Mouse (Mus musculus) 416B (cell line): Measurements from ENCODE around the gene Zfp69.

ENCODE experiments used
- DNase-seq: peaks from one replicate; pipeline ENCODE4 v3.0.0; 2011; ENCODE audit warnings: low read depth

The Zfp69 gene

DNA sequence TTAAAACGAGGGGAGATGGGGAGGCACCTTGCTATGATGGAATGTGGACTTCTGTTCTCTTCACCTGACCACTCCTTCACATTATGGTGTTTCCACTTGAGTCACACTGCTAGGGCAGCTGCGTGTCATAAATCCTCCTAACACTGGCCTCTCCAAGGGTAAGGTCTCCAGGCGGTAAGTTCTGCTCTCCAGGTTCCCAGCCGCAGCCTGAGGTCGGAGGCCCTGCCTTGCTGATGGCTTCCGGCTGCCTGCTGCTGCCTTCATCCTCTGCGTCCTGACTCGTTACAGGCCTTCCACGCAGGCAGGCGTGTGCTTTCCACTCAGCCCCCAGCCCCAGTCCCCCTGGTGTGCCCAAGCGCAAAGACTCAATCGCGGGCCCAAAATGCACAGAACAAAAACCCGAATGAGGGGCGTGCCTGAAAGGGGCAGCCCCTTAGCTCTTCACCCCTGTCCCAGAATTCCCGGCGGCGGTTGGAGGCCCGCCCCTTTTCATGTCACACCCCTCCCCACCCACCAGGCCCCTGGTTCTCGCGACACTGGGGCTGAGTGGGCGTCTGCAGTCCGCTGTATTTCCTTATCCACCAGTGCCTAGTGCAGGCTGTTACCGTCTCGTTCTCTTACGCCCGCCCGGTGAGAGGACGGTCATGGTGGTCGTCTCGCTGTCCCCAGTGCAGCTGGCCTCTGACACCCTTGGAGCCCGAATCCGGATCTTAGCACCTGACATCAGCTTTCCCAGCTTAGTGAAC, 26.8 kb downstream of the Zfp69 start, which contains the start of gene Exo5:
Exo5 (minus strand) TSS at position 464 of the 746 bp plus-strand sequence.
- DNase-seq = peak; percentile 96

DNA sequence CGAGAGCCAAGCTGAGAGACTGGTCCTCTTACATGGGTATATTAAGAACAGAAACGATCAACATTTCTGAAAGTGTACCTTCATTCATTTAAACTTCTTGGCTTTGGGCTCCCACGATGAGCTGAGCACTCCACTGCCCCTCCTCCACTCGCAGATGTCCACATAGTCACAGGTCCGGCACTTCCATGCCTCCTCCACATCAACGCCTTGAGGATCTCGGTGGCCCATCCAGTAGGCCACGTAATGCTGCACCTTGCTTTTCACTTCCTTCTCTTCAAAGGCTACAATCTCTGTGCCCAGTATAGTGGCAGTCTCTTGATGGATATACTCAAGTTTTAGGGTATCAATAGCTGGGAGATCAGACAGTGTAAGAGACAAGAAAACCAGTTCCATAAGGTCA, 30.0 kb downstream of the Zfp69 start:
- DNase-seq = no peak

DNA sequence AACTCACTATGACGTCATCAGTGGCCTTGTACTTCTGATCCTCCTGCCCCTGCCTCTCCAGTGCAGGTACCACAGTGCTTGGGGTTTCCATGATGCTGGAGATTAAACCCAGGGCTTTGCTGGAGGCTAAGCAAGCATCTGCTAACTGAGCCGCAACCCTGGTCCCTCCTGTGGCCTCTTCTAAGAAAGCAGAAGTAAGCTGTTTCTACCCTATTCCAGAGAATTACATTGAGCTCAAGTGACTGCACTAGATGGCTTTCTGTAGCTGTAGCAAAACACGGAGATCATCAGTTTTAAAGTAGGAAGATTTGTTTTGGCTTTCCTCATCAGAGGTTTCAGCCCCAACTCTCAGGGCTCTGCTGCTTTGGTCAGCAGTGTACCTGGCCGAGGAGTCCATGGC, 37.0 kb downstream of the Zfp69 start:
- DNase-seq = peak; percentile 37

DNA sequence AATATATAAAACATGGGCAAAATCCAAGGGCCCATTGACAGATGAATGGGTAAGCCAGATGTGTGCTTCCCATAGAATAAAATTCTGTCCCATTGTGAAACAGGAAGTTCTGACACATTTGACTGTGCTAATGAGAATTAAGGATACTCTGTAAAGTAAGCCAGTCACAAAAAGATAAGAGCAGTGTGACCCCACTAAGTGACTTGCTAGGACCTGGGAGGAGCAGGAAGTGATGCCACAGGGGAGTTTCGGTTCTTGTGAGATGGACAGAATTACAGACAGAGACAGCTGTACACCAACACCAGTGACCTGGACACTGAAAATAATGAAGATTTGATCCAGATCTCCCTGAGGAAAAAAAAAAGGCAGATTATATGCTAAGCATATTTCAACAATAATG, 37.6 kb downstream of the Zfp69 start:
- peak; percentile 64 for DNase-seq

DNA sequence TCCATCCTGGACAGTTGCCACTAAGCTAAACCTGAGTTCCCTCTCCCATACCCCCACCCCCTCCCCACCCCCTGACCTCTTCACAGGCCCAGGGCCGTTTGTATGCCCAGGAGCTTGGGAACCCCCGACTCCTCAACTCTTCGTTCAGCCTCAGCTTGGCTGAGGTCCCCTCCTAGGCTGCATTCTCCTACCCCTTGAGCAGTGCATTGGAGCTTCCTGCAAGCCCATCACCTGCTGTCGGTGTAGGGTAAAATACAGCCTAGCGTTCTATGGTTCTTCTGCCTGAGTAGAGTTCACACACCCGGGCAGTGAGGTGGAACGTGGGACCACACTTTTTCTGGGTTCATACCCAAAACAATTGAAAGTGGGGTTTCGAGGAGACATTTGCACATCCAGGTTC, 38.1 kb downstream of the Zfp69 start:
- no peak for DNase-seq

DNA sequence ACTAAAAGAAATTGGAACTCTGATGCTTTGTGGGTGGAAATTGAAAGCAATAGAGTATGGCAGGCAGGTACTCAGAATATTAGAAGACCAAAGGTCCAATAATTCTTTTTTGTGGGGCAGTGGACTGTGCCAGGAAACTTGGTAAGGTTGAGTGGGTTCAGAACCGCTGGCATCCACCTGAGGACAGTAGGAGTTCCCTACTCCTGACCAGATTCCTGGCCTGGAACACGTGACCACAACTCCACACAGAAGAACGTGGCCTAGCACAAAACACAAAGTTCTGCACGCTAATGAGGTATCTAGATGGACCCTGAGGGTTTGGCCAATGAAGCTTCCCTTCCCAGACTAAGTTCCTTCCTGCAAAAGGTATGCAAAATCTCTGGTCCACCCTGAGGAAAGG, 38.6 kb downstream of the Zfp69 start:
- no peak for DNase-seq

DNA sequence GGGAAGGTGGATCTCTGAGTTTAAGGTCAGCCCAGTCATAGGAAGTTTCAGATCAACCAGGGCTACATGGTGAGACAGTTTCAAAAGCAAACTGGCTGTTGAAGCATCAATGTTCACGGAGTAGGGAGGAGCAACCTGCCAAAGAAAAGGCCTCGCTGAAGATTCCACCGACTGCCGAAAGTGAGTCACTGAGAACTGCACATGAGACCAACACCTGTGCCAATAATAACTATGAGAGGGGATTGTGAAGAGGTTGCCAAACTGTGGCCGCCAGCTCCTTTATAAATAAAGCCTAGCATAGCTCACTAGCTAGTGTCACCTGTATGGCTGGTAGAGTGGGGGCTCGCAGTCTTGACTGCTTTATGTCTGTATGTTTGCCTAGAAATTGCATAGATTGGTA, 40.4 kb downstream of the Zfp69 start:
- no peak for DNase-seq

DNA sequence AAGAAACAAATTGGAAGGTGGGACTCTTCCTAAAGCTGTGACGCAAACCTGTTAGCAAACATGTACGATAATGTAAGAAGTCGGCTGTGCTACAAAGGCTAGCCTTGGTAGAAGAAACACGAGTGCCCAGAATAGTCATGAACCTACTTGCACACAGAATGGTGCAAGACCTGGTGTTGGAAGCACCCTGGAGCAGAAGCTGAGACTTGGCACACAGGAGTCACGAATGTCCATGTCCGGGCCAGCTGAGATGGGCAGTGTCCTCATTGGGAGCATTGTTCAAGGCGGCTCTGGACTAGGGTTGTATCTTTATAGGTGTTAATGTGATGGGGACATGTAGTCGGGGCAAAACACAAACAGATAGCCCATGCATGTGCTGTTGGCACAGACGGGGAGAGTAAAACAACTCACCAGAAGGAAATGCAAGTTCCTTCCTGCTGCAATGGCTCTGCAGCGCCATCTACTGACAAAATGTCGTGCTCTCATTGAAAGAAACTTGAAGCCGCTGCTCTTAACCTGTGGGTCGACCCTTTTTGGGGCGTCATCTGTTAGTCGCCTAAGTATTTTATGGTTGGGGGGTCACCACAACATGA, 41.8 kb downstream of the Zfp69 start:
- DNase-seq = peak; percentile 84

DNA sequence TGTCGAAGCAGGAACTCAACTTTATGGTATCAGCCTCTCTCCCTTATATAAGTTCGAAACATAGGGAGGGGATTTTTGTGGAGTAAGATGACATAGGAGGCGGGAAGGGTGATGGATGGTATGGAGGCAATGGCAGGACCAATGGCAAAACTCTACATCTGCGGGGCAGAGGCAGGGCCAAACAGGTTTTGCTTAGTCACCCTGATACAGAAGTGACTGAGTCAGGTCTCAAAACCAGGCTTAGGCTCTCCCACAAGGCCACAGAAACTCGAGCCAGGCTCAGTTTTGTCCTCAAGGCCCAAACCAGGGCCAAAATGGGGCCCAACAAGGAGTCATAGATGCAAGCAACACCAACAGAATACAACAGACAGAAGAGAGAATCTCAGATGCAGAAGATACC, 45.9 kb downstream of the Zfp69 start:
- DNase-seq = peak; percentile 26

DNA sequence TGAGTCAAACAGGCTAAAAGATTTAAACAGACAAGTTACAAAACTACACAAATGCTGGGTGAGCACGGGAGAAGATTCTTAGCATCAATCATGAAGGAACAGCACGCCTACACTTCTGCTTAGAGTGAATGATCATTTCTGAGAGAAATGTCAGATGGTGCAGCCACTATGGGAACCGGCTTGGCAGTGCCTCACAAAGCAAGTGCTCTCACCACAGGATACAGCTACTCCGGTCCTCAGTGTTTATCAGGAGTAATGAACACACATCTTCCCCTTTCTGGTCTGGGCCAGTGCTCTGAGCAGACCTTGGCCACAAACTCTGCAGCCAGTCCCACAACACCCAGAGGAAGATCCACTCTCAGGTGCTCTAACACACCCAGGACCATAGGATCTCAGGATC, 47.0 kb downstream of the Zfp69 start:
- DNase-seq = peak; percentile 24

DNA sequence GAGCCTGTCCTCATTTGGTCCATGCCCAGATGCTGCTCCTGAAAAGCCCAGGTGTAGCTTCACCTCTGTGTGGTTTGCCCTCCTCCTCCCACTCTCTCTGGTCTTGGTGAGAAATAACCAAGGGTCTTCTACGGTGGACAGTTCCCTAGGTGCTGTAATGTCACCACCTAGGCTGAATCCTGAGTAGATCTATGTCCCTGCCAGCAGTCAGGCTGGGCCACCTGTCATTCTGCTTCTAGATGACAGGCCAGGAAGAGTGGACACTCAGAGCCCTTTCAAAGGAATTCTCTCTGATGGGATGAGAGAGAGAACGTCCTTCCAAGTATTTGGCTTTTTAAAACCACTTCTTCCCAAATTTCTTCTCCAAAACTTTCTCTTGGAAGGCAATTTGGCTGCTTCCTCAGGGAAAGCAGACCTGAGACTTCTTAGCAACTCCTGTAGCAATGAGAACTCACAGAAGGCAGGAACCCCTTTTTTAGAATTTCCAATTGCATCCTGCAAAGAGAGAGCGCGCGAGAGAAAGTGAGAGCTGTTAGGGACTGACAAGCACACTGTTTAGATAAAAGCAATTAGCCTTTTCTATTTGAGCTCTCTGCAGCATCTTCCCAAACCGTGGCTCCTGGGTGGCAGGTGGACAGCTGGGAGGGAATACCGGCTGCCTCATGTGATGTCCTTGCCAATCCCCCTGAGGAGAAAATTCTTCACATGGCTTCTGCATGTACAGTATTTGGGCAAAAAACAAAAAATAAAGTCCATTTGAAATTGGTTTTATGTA, 55.5 kb downstream of the Zfp69 start:
- DNase-seq = no peak

DNA sequence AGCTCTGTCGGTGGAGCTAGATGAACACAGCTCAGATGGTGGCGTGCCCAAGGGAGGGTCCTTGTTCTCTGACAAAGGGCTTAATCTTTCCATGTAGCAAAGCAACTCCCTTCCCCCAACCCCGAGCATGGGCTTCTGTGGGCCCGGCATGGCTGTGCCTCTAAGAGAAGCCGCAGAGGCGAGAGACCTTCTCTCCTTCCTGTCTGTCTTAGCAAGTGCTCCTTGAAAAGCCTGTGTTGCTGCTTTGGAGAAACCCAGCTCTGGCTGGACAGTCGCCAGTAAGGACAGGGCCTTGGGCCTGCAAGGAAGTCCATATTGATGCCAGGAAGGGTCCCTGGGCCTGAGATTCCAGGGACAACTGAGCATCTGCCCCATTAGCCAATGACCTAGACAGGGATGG, 56.3 kb downstream of the Zfp69 start:
- DNase-seq = no peak

DNA sequence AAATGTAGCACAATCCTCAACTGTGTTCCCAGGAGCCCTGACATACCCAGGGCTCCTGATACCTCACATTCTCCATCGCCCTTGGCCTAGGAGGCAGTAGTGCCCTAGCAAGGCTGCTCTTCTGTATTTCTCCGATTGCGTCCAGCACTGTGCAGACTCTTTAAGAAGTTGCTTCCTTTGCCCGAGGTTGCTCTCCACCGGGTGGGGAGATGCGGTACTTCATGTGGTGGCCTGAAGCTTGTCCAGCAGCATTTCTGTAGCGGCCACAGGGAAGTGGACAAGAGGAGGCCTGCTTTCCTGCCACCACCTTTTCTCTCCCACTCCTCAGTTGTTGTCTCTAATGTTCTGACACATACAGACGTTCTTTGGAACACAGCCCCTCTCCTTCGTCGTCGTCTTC, 56.9 kb downstream of the Zfp69 start:
- no peak for DNase-seq

DNA sequence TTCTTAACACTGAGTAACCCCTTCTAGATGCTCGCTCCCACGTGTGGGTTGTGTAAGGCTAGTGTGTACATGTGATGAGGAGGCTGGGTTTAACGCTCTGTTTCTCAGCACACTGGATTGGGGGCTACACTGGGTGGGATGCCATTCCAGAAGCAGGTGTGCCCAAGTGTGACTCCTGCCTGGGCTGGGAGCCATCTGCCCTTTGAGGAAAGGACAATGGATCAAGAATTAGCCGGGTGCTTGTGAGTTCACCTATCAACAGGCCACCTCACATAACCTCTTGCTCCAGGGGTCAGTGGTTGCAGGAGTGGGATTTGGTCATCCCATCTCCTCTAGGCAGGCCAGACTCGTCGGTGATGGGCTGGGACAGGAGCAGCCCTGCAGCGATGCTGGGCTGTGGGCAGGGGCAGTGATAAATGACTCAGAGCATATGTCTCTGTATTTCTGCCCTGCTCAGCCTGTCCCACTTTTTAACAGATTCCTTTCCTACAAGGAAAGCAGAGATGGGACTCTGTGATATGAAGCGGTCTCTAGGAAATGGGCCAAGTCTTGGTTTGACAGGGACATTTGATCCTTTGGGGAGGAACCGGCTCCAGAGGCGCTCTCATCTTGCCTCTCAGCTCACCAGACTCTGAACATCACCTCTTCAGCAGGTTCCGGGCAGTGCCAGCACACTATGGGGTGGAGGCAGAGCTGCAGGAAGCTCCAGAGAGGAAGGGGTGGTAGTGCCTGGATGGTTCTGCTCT, 57.7 kb downstream of the Zfp69 start:
- no peak for DNase-seq

DNA sequence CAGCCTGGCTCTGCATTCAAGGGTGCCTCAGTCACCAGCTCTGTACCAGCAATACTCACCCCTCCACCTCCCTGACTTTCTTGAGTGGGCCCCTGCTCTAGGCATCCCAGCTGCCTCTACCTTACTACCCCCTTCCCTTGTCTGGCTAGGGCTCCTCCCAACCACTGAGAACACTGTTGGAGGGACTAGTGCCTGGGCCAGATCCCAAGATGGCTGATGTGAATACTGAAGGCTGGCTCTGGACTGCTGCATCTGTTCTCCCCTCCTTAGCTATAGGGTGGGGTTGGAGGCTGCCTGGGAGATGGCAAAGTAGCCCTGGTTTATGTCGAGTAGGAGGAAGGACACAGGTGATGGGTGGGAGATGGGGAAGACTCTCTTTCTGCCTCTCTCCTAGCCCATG, 59.0 kb downstream of the Zfp69 start:
- no peak for DNase-seq

DNA sequence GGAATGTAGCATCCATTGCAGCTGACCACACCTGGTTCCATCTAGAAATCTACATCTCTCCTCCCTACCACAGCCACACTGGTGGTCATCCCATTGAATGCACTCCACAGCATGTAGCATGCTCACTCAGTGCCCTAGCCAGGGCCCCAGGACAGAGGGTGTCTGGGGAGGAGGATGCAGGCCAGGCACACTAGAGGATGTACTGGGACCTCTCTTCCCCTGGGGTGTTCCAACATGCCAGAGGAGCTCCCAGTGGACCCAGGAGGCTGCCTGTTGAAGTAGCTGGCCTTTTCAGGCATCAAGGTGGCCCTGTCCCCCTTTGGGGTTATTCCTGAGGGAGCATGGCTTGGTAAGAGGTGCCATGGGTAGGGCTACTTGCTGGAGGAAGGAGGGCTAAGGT, 59.5 kb downstream of the Zfp69 start:
- DNase-seq = no peak

DNA sequence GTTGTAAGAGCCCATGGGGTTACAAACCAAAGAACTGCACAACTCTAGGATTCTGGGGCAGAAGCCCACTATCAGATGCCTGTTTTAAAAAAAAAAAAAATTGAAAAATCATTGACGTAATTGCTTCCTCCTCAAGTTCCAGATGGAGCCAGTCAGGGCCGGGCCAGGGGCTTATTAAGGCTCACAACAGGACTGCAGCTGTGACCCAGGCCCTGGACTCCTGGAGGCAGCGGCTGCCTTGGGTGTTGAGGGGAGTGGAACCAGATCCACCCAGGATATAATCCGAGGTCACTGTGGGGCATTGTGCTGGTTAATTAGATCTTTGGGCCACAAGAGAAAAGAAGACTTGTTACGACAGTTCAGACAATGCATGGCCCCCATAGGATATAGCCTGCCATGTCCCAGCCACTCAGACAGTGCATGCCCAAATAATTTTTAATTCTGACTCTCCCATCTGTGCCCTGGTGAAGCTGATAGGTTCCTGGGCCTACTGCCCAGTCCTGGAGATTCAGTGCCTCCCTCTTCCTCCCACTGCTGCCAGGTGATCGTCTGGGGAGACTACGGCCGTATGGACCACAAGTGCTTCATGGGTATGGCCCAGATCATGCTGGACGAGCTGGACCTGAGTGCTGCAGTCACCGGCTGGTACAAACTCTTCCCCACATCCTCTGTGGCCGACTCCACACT, 60.6 kb downstream of the Zfp69 start:
- DNase-seq = no peak

DNA sequence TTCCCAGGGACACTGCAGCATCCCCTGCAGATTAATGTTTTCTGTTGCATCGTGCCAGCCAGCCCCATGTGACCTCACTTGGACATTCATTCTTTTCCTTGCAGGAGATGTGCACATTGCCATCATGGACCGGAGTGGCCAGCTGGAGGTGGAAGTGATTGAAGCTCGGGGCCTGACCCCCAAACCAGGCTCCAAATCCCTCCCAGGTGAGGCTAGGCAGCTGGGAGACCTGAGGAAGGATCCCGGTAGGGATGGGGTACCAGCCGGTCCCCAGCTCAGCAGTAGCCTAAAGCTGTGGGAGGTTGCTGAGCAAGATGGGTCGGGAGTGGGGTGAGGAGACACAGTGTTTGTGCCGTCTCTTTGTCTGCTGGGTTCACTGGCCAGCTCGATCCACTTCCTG, 62.6 kb downstream of the Zfp69 start:
- DNase-seq = no peak

DNA sequence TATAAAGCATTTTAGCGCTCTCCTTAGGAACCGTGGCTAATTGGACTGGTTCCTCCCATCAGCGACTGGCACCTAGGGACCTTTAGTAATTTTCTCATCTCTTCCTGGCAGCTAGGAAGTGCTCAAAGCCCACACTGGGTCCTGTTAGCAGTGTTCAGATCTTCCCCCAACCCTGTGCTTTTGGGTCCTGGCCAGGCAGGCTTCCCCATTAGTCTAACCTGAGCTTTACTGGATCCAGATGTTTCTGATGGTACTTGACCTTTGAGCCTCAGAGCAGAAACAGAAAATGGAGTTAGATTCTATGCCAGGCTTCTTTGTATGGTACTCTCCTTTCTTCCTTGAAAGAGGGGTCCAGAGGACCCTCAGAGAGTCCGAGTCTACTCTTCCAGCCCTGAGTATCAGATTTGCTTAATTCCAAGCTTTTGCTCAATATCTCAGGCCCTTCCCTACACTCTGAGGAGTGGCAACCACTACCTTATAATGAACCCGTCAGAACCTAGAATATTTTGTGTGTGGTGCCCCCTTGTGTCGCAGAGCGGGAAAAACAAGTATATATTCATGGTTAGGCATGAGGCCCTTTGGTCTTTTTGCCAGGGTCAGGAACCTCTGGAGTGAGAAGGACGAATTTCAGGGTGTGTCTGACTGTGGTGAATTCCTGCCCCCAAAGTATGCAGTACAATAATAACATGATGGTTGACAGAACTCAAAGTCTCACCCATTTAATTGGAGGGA, 64.0 kb downstream of the Zfp69 start:
- peak; percentile 57 for DNase-seq

DNA sequence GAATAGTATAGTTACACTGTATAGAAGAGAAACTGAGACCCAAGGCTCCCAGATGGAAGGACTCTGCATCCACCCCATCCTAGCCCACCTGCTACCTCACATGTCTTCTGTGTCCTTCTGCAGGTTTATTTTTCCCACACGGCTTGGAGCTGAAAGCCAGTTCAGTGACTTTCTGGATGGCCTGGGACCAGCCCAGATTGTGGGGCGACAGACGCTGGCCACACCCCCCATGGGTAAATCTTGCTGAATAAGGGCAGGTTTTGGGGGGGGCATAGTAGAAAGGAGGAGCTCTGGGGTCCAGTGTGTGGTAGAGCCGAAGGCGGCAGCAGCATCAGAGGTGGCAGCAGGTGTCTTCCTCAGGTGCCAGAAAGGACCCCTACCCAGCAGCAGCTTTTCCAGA, 64.7 kb downstream of the Zfp69 start:
- DNase-seq = no peak

DNA sequence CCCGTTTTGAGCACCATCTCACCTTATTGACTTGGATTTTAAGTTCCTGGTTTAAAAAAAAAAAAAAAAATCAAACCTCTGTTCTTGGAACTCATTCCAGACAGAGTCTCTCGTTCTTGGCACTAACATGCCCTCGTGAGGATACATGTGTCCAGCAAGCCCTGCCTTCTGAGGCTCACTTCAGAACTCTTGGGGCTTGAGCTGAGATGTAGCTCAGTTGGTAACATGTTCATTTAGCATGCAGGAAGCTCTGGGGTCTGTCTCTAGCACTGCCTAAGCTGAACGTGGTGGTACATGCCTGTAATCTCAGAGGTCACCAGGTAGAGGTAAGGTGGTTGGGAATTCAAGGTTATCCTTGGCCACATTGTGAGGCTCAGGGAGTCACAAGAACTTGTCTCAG, 65.4 kb downstream of the Zfp69 start:
- no peak for DNase-seq
